Mouse (Mus musculus): ENCODE measurements around the gene Gm20532.

DNA sequence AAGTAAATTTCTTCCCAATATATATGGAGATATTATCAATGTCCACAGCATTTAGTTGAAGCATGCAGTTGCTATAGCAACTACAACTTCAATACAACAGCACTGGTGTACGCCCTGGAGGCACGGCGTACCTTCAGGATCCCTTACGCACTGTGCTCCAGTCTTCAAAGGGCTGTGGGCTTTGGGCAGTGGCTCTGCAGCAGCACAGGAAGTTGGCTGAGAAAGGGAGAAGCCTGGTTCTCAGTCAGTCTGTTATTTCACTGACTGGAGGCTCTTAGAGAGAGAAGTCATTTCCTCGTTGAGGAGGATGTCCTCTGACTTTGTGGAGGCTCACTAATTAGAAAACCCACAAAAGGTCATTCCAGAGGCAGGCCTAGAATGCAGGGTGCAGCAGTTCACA lies 36.5 kb downstream of the Gm20532 start:
- no peak for TF ChIP-seq CTCF (IDR thresholded peaks at IDR 0.05; ENCODE audit: insufficient read depth, low read length)
- TF ChIP-seq POLR2A (IDR thresholded peaks at IDR 0.05; ENCODE audit: borderline replicate concordance, extremely low read depth, low read depth, low read length): no peak

All from lung, adult 2 months (tissue).